Comparison of ENCODE assay signal across 8 mouse cellular contexts in the genomic region with DNA sequence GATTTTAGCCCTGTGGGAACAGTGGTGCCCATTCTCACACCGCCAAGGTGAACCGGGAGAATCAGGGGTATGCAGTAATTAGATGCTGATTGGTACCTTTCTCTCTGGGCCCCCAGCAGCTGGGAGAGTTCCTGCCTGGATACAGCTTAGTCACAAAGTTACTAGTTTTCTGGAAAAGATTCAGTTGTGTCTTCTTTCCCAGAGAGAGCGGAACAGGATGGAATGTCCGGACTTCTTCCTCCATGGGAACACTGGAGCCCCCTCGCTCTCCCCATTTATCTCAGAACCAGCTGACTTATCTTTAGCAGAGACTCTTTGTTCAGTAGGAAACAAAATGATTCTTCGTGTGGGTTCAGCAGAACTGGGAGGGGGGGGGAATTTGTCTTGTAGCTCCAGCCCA. TPM values are rescaled to one million over a fixed set of nuclear protein-coding genes. Genes with fewer than 3 reads are reported as not detected.
DNase-seq lines count a peak whose midpoint lies in the region; ATAC-seq and TF ChIP-seq lines count a peak whose summit lies in the region.

No protein-coding gene starts in this region.

- no peak; the same call in 1 of the 2 replicates for ATAC-seq in heart, embryonic 12.5 days (ENCODE audit: insufficient number of reproducible peaks, low FRiP score)
- ATAC-seq in forebrain, embryonic 13.5 days, result no peak
- no peak for ATAC-seq in liver, embryonic 16.5 days (ENCODE audit: low read depth)

- no peak for TF ChIP-seq POLR2A in ES-Bruce4 (IDR thresholded peaks at IDR 0.05; ENCODE audit: insufficient read depth, low read length)

- H3K27ac ChIP-seq in heart, embryonic 12.5 days (ENCODE audit: poor library complexity, severe bottlenecking), result 0 out of 2 replicates have a peak overlapping the region, but pooled peaks have one; percentile 49
- H3K27ac ChIP-seq in ES-Bruce4 (ENCODE audit: insufficient read depth, low read length), result no peak overlapping the region
- no peak overlapping the region for H3K27ac ChIP-seq in forebrain, embryonic 13.5 days
- no peak overlapping the region for H3K27ac ChIP-seq in liver, embryonic 16.5 days (ENCODE audit: low read length)

- WGBS in heart, embryonic 12.5 days, result 5% methylated on average over 6 of the region's 6 CpGs
- WGBS in forebrain, embryonic 13.5 days, result 8% methylated on average over 6 of the region's 6 CpGs
- WGBS in liver, embryonic 16.5 days (ENCODE audit: insufficient replicate concordance), result 14% methylated on average over 6 of the region's 6 CpGs

- H3K4me1 ChIP-seq in heart, embryonic 12.5 days (replicated peaks), result peaks cover 18% of the 10 kb centered on the region
- H3K4me1 ChIP-seq in ES-Bruce4 (ENCODE audit: control insufficient read depth, insufficient read depth, low read length), result no peaks in the 10 kb centered on the region
- peaks cover 10% of the 10 kb centered on the region for H3K4me1 ChIP-seq in forebrain, embryonic 13.5 days
- H3K4me1 ChIP-seq in liver, embryonic 16.5 days (ENCODE audit: control insufficient read depth, low read depth, low read length), result peaks cover 13% of the 10 kb centered on the region

- TF ChIP-seq EP300 in ES-Bruce4 (IDR thresholded peaks at IDR 0.05; ENCODE audit: insufficient read depth, low read depth, low read length), result no peak

- H3K4me2 ChIP-seq in heart, embryonic 12.5 days, result peak overlapping the region; percentile 85
- peak overlapping the region; percentile 88 for H3K4me2 ChIP-seq in forebrain, embryonic 13.5 days
- H3K4me2 ChIP-seq in liver, embryonic 16.5 days (ENCODE audit: low read depth, low read length), result peak overlapping the region; percentile 89

- H3K36me3 ChIP-seq in heart, embryonic 12.5 days, result peaks cover 5% of the 10 kb centered on the region; the same call in 1 of the 2 replicates
- H3K36me3 ChIP-seq in ES-Bruce4 (ENCODE audit: control insufficient read depth, insufficient read depth, low read length, poor library complexity, severe bottlenecking), result no peaks in the 10 kb centered on the region
- H3K36me3 ChIP-seq in forebrain, embryonic 13.5 days (ENCODE audit: poor library complexity, severe bottlenecking), result no peaks in the 10 kb centered on the region
- no peaks in the 10 kb centered on the region for H3K36me3 ChIP-seq in liver, embryonic 16.5 days (ENCODE audit: control insufficient read depth, insufficient read depth)

- no peak for DNase-seq in heart, adult 18-20 months
- no peak for DNase-seq in thymus, postnatal 14 days
- no peak for DNase-seq in adipocyte (ENCODE audit: low spot score)
- no peak for DNase-seq in adrenal gland, adult 18-20 months (ENCODE audit: low spot score in 2 of 2)

- H3K4me3 ChIP-seq in heart, embryonic 12.5 days, result peak overlapping the region; percentile 83
- H3K4me3 ChIP-seq in ES-Bruce4 (ENCODE audit: low read depth, low read length), result peak overlapping the region; percentile 67
- H3K4me3 ChIP-seq in forebrain, embryonic 13.5 days, result peak overlapping the region; percentile 66
- H3K4me3 ChIP-seq in liver, embryonic 16.5 days (ENCODE audit: low read depth, low read length), result peak overlapping the region; percentile 71

- TF ChIP-seq CTCF in ES-Bruce4 (IDR thresholded peaks at IDR 0.05; ENCODE audit: low read depth, low read length), result no peak

- H3K9ac ChIP-seq in heart, embryonic 12.5 days, result peak overlapping the region; percentile 85
- H3K9ac ChIP-seq in ES-Bruce4 (ENCODE audit: low read depth, poor library complexity, severe bottlenecking), result peak overlapping the region; percentile 59
- peak overlapping the region; percentile 85 for H3K9ac ChIP-seq in forebrain, embryonic 13.5 days
- H3K9ac ChIP-seq in liver, embryonic 16.5 days (ENCODE audit: low read depth, low read length), result peak overlapping the region; percentile 73

- H3K27me3 ChIP-seq in heart, embryonic 12.5 days (replicated peaks), result peaks cover 24% of the 10 kb centered on the region; the same call in 1 of the 2 replicates
- no peaks in the 10 kb centered on the region; the same call in 1 of the 2 replicates for H3K27me3 ChIP-seq in ES-Bruce4 (ENCODE audit: control insufficient read depth, insufficient read depth, low read length, poor library complexity, severe bottlenecking)
- peaks cover 8% of the 10 kb centered on the region; the same call in 1 of the 2 replicates for H3K27me3 ChIP-seq in forebrain, embryonic 13.5 days
- H3K27me3 ChIP-seq in liver, embryonic 16.5 days (ENCODE audit: control insufficient read depth, insufficient read depth, low read depth, low read length), result no peaks in the 10 kb centered on the region

- no peaks in the 10 kb centered on the region for H3K9me3 ChIP-seq in heart, embryonic 12.5 days (replicated peaks)
- no peaks in the 10 kb centered on the region for H3K9me3 ChIP-seq in ES-Bruce4 (replicated peaks; ENCODE audit: control insufficient read depth, insufficient read depth, low read length, poor library complexity, severe bottlenecking)
- H3K9me3 ChIP-seq in forebrain, embryonic 13.5 days (replicated peaks), result no peaks in the 10 kb centered on the region
- no peaks in the 10 kb centered on the region for H3K9me3 ChIP-seq in liver, embryonic 16.5 days (replicated peaks; ENCODE audit: control insufficient read depth, low read length)

RNA-seq across cellular contexts. Expression of a gene that starts 0.7 kb away (rescaled TPM):
- 10.3 and 12.5 TPM in 2 replicates for polyA plus RNA-seq in heart, embryonic 12.5 days (2016; fragmentation: Nextera tagmentation; extraction: Ambion mirVana)
- total RNA-seq in heart, adult 18-20 months (2021), result 1 to 10 TPM; 2.3 to 3.0 TPM
- polyA plus RNA-seq in ES-Bruce4 (2011; ENCODE audit: insufficient read depth, insufficient read length, low read depth, missing spikeins), result 3.0 and 3.2 TPM in 2 replicates
- 10.8 and 12.6 TPM in 2 replicates for polyA plus RNA-seq in forebrain, embryonic 13.5 days (2015; fragmentation: Nextera tagmentation; extraction: Ambion mirVana)
- polyA plus RNA-seq in liver, embryonic 16.5 days (2015; fragmentation: Nextera tagmentation; extraction: Ambion mirVana), result 4.3 and 4.4 TPM in 2 replicates
- total RNA-seq in adrenal gland, adult 18-20 months (2021), result 1 to 10 TPM; 4.9 to 5.8 TPM

RNA-seq across cellular contexts. Expression of a gene that starts 22.4 kb away (rescaled TPM):
- 40.6 and 54.2 TPM in 2 replicates for polyA plus RNA-seq in heart, embryonic 12.5 days (2016; fragmentation: Nextera tagmentation; extraction: Ambion mirVana)
- 10 to 100 TPM; 16.7 to 22.9 TPM for total RNA-seq in heart, adult 18-20 months (2021)
- polyA plus RNA-seq in ES-Bruce4 (2011; ENCODE audit: insufficient read depth, insufficient read length, low read depth, missing spikeins), result 106 and 111 TPM in 2 replicates
- 92.3 and 99.6 TPM in 2 replicates for polyA plus RNA-seq in forebrain, embryonic 13.5 days (2015; fragmentation: Nextera tagmentation; extraction: Ambion mirVana)
- polyA plus RNA-seq in liver, embryonic 16.5 days (2015; fragmentation: Nextera tagmentation; extraction: Ambion mirVana), result 29.9 and 38.1 TPM in 2 replicates
- total RNA-seq in adrenal gland, adult 18-20 months (2021), result 10 to 100 TPM; 43.6 to 52.1 TPM

RNA-seq across cellular contexts. Expression of a gene that starts 47.4 kb away (rescaled TPM):
- polyA plus RNA-seq in heart, embryonic 12.5 days (2016; fragmentation: Nextera tagmentation; extraction: Ambion mirVana), result 112 and 116 TPM in 2 replicates
- 10 to 100 TPM; 45.6 to 51.4 TPM for total RNA-seq in heart, adult 18-20 months (2021)
- polyA plus RNA-seq in ES-Bruce4 (2011; ENCODE audit: insufficient read depth, insufficient read length, low read depth, missing spikeins), result 322 and 385 TPM in 2 replicates
- polyA plus RNA-seq in forebrain, embryonic 13.5 days (2015; fragmentation: Nextera tagmentation; extraction: Ambion mirVana), result 133 and 161 TPM in 2 replicates
- 66.7 and 75.7 TPM in 2 replicates for polyA plus RNA-seq in liver, embryonic 16.5 days (2015; fragmentation: Nextera tagmentation; extraction: Ambion mirVana)
- total RNA-seq in adrenal gland, adult 18-20 months (2021), result 100 to 1,000 TPM; 114 to 127 TPM

RNA-seq across cellular contexts. Expression of a gene that starts 47.9 kb away (rescaled TPM):
- polyA plus RNA-seq in heart, embryonic 12.5 days (2016; fragmentation: Nextera tagmentation; extraction: Ambion mirVana), result 4.0 TPM in 1 of 2 replicates, not detected in the other
- 1 to 10 TPM in 1 of 2 experiments, not detected in 1; 4.0 TPM for total RNA-seq in heart, adult 18-20 months (2021)
- polyA plus RNA-seq in ES-Bruce4 (2011; ENCODE audit: insufficient read depth, insufficient read length, low read depth, missing spikeins), result 28.1 and 32.5 TPM in 2 replicates
- polyA plus RNA-seq in forebrain, embryonic 13.5 days (2015; fragmentation: Nextera tagmentation; extraction: Ambion mirVana), result 5.6 and 13.1 TPM in 2 replicates
- 1.4 and 2.0 TPM in 2 replicates for polyA plus RNA-seq in liver, embryonic 16.5 days (2015; fragmentation: Nextera tagmentation; extraction: Ambion mirVana)
- 1 to 10 TPM; 1.3 to 8.5 TPM for total RNA-seq in adrenal gland, adult 18-20 months (2021)
